Mouse (Mus musculus) yolk sac, embryonic 10.5 days (tissue): ENCODE results near the gene Slc31a1.

ENCODE experiments used
- DNase-seq: peaks from one replicate; pipeline ENCODE4 v3.0.0-alpha.2; 2017; ENCODE audit warnings: low spot score

Slc31a1 gene

GRCm38 (mm10) chr4:62407730-62408582, 47.4 kb downstream of the Slc31a1 start:
- DNase-seq = peak; percentile 79

GRCm38 (mm10) chr4:62408601-62409282, 48.2 kb downstream of the Slc31a1 start, which contains the start of the genes Cdc26 and Prpf4:
Cdc26 (minus strand) TSS chr4:62408642.
Prpf4 (plus strand) TSS chr4:62408797.
- DNase-seq = peak; percentile 98

- DNase-seq = no peak
Measured at GRCm38 (mm10) chr4:62409615-62410014, 49.1 kb downstream of the Slc31a1 start.

GRCm38 (mm10) chr4:62410325-62410724, 49.8 kb downstream of the Slc31a1 start:
- DNase-seq = no peak

- no peak for DNase-seq
Measured at GRCm38 (mm10) chr4:62411606-62412005, 51.1 kb downstream of the Slc31a1 start.

- DNase-seq = no peak
Measured at GRCm38 (mm10) chr4:62418448-62418847, 57.9 kb downstream of the Slc31a1 start.

- no peak for DNase-seq
Measured at GRCm38 (mm10) chr4:62419091-62419490, 58.6 kb downstream of the Slc31a1 start.

- no peak for DNase-seq
Measured at GRCm38 (mm10) chr4:62425891-62426290, 65.4 kb downstream of the Slc31a1 start.

- no peak for DNase-seq
Measured at GRCm38 (mm10) chr4:62427978-62428758, 67.6 kb downstream of the Slc31a1 start.

GRCm38 (mm10) chr4:62429616-62430015, 69.1 kb downstream of the Slc31a1 start:
- DNase-seq = no peak

- DNase-seq = no peak
Measured at GRCm38 (mm10) chr4:62430678-62431077, 70.2 kb downstream of the Slc31a1 start.

- no peak for DNase-seq
Measured at GRCm38 (mm10) chr4:62431522-62431921, 71.0 kb downstream of the Slc31a1 start.

- peak; percentile 61 for DNase-seq
Measured at GRCm38 (mm10) chr4:62433939-62434870, 73.7 kb downstream of the Slc31a1 start.

GRCm38 (mm10) chr4:62435081-62435480, 74.6 kb downstream of the Slc31a1 start, which contains the start of gene Rnf183:
Rnf183 (minus strand) TSS chr4:62435252.
- no peak for DNase-seq

GRCm38 (mm10) chr4:62437256-62437778, 76.8 kb downstream of the Slc31a1 start:
- no peak for DNase-seq

- DNase-seq = peak; percentile 51
Measured at GRCm38 (mm10) chr4:62437871-62438270, 77.3 kb downstream of the Slc31a1 start.

GRCm38 (mm10) chr4:62439793-62440192, 79.3 kb downstream of the Slc31a1 start:
- DNase-seq = no peak

GRCm38 (mm10) chr4:62440544-62440943, 80.0 kb downstream of the Slc31a1 start:
- peak; percentile 56 for DNase-seq

- peak; percentile 55 for DNase-seq
Measured at GRCm38 (mm10) chr4:62440986-62441385, 80.5 kb downstream of the Slc31a1 start.
